Comparison of ENCODE assay signal across 8 mouse cellular contexts in genomic region chr6:43665677-43666546, GRCm38 (mm10). TPM values are rescaled to one million over a fixed set of nuclear protein-coding genes. Genes with fewer than 3 reads are reported as not detected.
A peak's percentile ranks its signal among the peaks of the same experiment; 100 is the strongest.
DNase-seq lines count a peak whose midpoint lies in the region; ATAC-seq and TF ChIP-seq lines count a peak whose summit lies in the region.

Tpk1 (minus strand) TSS chr6:43666278.

- H3K4me1 ChIP-seq in ES-E14 (ENCODE audit: control insufficient read depth in 2 of 2, insufficient read depth in 2 of 2, low read length in 2 of 2, poor library complexity in 1 of 2), result no peaks in the 10 kb centered on the region; a peak in 1 of 4 replicates
- peaks cover 5% of the 10 kb centered on the region; the same call in 1 of the 2 replicates for H3K4me1 ChIP-seq in forebrain, embryonic 15.5 days
- H3K4me1 ChIP-seq in lung, adult 2 months (ENCODE audit: control insufficient read depth, insufficient read depth, low read length), result peaks cover 3% of the 10 kb centered on the region; the same call in 1 of the 2 replicates

- ATAC-seq in forebrain, embryonic 15.5 days (replicated peaks), result peak; percentile 99
- peak; percentile 96 for ATAC-seq in neutrophil, adult 5-6 weeks (ENCODE audit: extremely low read depth, insufficient number of reproducible peaks, low FRiP score, poor library complexity, severe bottlenecking)

- intact Hi-C loops in heart, postnatal 25 days (cut with DNase I), result loop anchor here (5.0 to 10.0 kb wide), 2 partner anchors 269 to 401 kb away; partner anchors contain the start of gene Arhgef5

- no peaks in the 10 kb centered on the region for H3K9me3 ChIP-seq in ES-E14 (ENCODE audit: control insufficient read depth, insufficient read depth, low read depth, low read length)
- H3K9me3 ChIP-seq in forebrain, embryonic 15.5 days, result no peaks in the 10 kb centered on the region

- H3K36me3 ChIP-seq in ES-E14 (ENCODE audit: control insufficient read depth, insufficient read depth, low read length, poor library complexity, severe bottlenecking), result no peaks in the 10 kb centered on the region
- H3K36me3 ChIP-seq in forebrain, embryonic 15.5 days, result no peaks in the 10 kb centered on the region

- 1% methylated on average over 61 of the region's 63 CpGs for WGBS in forebrain, embryonic 15.5 days
- WGBS in lung, adult 2 months, result under 1% methylated on average over 63 of the region's 63 CpGs

- H3K27me3 ChIP-seq in forebrain, embryonic 15.5 days, result no peaks in the 10 kb centered on the region

- DNase-seq in ES-E14 (ENCODE audit: low read depth, low spot score), result peak; percentile 76
- peak; percentile 96 for DNase-seq in cerebellum, adult 11-12 months
- peak; percentile 79 for DNase-seq in heart, postnatal 25 days (ENCODE audit: low spot score)
- peak; percentile 91 to 94 for DNase-seq in layer of hippocampus, adult 18-20 months (ENCODE audit: low spot score in 2 of 2)
- DNase-seq in lung, adult 2 months, result peak; percentile 86
- peak; percentile 83 to 88 for DNase-seq in thymus, adult 18-20 months

- peak; percentile 82; the same call in 1 of the 2 replicates for TF ChIP-seq POLR2A in lung, adult 2 months (IDR thresholded peaks at IDR 0.05; ENCODE audit: borderline replicate concordance, extremely low read depth, low read depth, low read length)

- H3K4me3 ChIP-seq in ES-E14 (ENCODE audit: insufficient read depth in 1 of 2, low read depth in 1 of 2, low read length in 2 of 2, poor library complexity in 1 of 2, severe bottlenecking in 1 of 2), result peak within 1 kb of the TSS; percentile 77 to 78
- H3K4me3 ChIP-seq in forebrain, embryonic 15.5 days, result peak within 1 kb of the TSS; percentile 77
- H3K4me3 ChIP-seq in lung, adult 2 months (replicated peaks; ENCODE audit: extremely low read depth, low read depth, low read length), result peak within 1 kb of the TSS; percentile 98

- TF ChIP-seq CTCF in lung, adult 2 months (IDR thresholded peaks at IDR 0.05; ENCODE audit: insufficient read depth, low read length), result no peak

- peak within 1 kb of the TSS; percentile 87 for H3K9ac ChIP-seq in ES-E14 (ENCODE audit: insufficient read depth, low read depth, low read length, poor library complexity, severe bottlenecking)
- peak within 1 kb of the TSS; percentile 89 for H3K9ac ChIP-seq in forebrain, embryonic 15.5 days (replicated peaks)

- peak within 1 kb of the TSS; percentile 52 for H3K4me2 ChIP-seq in forebrain, embryonic 15.5 days (replicated peaks)

- in situ Hi-C loops in ES-E14 (cut with MboI; ENCODE audit: low sequenced_read_pairs in 2 of 2, unreplicated experiment in 2 of 2), result no loop called here

- peak within 1 kb of the TSS; percentile 75 for H3K27ac ChIP-seq in ES-E14 (ENCODE audit: insufficient read depth, low read depth, low read length, poor library complexity, severe bottlenecking)
- H3K27ac ChIP-seq in forebrain, embryonic 15.5 days (replicated peaks), result peak within 1 kb of the TSS; percentile 97

TF ChIP-seq in ES-E14, 5 proteins besides CTCF, POLR2A, EP300 and RAD21:
- TF ChIP-seq ZNF384 (IDR thresholded peaks at IDR 0.05; ENCODE audit: low read depth, low read length) (peak; percentile 77), MAFK (IDR thresholded peaks at IDR 0.05; ENCODE audit: insufficient read depth, low read depth, low read length) (no peak)

RNA-seq across cellular contexts. Expression of gene Tpk1, which starts in this region (rescaled TPM):
- 13.3 and 14.6 TPM in 2 replicates for total RNA-seq in ES-E14 (2012; rRNA removed)
- polyA plus RNA-seq in forebrain, embryonic 15.5 days (2015; fragmentation: Nextera tagmentation; extraction: Ambion mirVana), result 5.0 and 5.5 TPM in 2 replicates
- 1 to 10 TPM; 2.4 to 3.3 TPM for total RNA-seq in heart, postnatal 25 days (2021)
- total RNA-seq in layer of hippocampus, adult 18-20 months (2021), result 1 to 10 TPM; 1.8 to 2.0 TPM
- polyA plus RNA-seq in lung, adult 2 months (2012; rRNA removed), result 2.7 and 3.3 TPM in 2 replicates
- total RNA-seq in neutrophil, adult 5-6 weeks (2017), result 3.8 and 4.9 TPM in 2 replicates

Comparison
In these comparisons a context has a peak if more than half of its experiments do, and no peak if none do; other contexts are left out.
1. Peak in every context shown above with its lines: DNase-seq, ATAC-seq, H3K4me3 ChIP-seq and H3K27ac ChIP-seq.